Mouse (Mus musculus): Measurements from ENCODE around the gene Gpr156. TPM values are rescaled to one million over a fixed set of nuclear protein-coding genes. Genes with fewer than 3 reads are reported as not detected.
"Not testable (repeated sequence)": the region's sequence is repeated elsewhere in the genome, so short reads cannot be mapped to it uniquely, and the experiment has no call there.

The Gpr156 gene
- polyA plus RNA-seq, 1 experiment from 2014 or later = 0.09 TPM

DNA sequence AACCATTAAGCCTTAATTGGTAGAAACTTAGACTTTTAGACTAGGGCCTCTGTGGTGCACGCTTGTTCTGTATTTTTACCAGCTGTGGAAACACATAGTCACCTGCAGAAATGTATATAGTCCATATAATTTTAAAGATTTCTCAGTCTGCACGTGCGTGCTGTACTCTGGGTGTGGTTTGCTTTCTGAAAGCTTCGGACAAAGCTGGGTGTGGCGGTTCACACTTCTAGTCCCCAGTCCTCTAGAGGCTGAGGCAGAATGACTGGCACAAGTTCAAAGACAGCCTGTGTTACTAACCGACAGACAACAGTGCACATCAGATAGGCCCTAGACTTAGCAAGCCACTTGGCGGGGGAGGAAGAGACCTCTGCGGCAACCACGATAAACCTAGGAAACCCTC is 116.3 kb downstream of the Gpr156 start:
- Histone ChIP-seq H3K4me2 (replicated peaks; ENCODE audit: low read depth) (no peak overlapping the region), H3K4me3 (ENCODE audit: low read depth, low read length) (no peak overlapping the region), H3K36me3 (ENCODE audit: control insufficient read depth, insufficient read depth) (no peaks in the 10 kb centered on the region), H3K9ac (ENCODE audit: low read depth, low read length) (no peak overlapping the region), H3K27me3 (replicated peaks; ENCODE audit: control insufficient read depth, insufficient read depth, low read length) (no peaks in the 10 kb centered on the region), H3K27ac (ENCODE audit: low read depth, low read length) (no peak overlapping the region), H3K9me3 (ENCODE audit: control insufficient read depth) (no peaks in the 10 kb centered on the region), H3K4me1 (replicated peaks; ENCODE audit: control insufficient read depth, insufficient read depth, low read length) (no peaks in the 10 kb centered on the region)
- TF ChIP-seq CTCF (IDR thresholded peaks at IDR 0.05; ENCODE audit: low read depth) = no peak
- WGBS = 54% methylated on average over 9 of the region's 9 CpGs
- ATAC-seq = peak; percentile 69; the same call in 1 of the 2 replicates

- Histone ChIP-seq H3K9ac (ENCODE audit: low read depth, low read length) (no peak overlapping the region), H3K4me3 (ENCODE audit: low read depth, low read length) (no peak overlapping the region), H3K9me3 (ENCODE audit: control insufficient read depth) (no peaks in the 10 kb centered on the region), H3K4me1 (replicated peaks; ENCODE audit: control insufficient read depth, insufficient read depth, low read length) (no peaks in the 10 kb centered on the region), H3K27me3 (replicated peaks; ENCODE audit: control insufficient read depth, insufficient read depth, low read length) (no peaks in the 10 kb centered on the region), H3K36me3 (ENCODE audit: control insufficient read depth, insufficient read depth) (no peaks in the 10 kb centered on the region), H3K27ac (ENCODE audit: low read depth, low read length) (no peak overlapping the region), H3K4me2 (replicated peaks; ENCODE audit: low read depth) (no peak overlapping the region)
- TF ChIP-seq CTCF (IDR thresholded peaks at IDR 0.05; ENCODE audit: low read depth) = peak; percentile 36
- ATAC-seq = no peak
- WGBS = 87% methylated on average over 5 of the region's 5 CpGs
Observed at GRCm38 (mm10) chr16:38033071-38033470, 116.8 kb downstream of the Gpr156 start.

DNA sequence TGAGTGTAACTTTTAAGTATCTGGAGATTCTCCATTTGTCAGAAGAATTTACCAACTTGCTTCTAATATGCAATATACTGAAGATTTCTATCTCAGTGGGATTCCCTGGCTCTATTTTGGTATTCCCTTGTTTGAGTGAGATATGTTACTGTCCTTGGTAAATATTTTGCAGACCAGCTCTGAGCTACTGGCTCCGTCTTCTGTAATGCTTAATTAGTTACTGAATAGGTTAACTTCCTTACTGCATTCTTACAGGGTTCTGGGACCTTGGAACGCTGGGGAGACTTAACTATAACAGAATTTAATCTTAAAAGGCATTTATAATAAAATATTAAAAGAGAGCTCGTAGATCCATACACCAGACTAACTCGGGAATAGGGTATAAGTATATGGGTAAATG is 121.8 kb downstream of the Gpr156 start:
- H3K27me3 ChIP-seq (replicated peaks; ENCODE audit: control insufficient read depth, insufficient read depth, low read length); H3K36me3 ChIP-seq (ENCODE audit: control insufficient read depth, insufficient read depth); H3K4me2 ChIP-seq (replicated peaks; ENCODE audit: low read depth); H3K9me3 ChIP-seq (ENCODE audit: control insufficient read depth); H3K4me3 ChIP-seq (ENCODE audit: low read depth, low read length); H3K4me1 ChIP-seq (replicated peaks; ENCODE audit: control insufficient read depth, insufficient read depth, low read length); ATAC-seq; H3K27ac ChIP-seq (ENCODE audit: low read depth, low read length); H3K9ac ChIP-seq (ENCODE audit: low read depth, low read length): not testable (repeated sequence)
- WGBS = 65% methylated on average over 4 of the region's 4 CpGs

DNA sequence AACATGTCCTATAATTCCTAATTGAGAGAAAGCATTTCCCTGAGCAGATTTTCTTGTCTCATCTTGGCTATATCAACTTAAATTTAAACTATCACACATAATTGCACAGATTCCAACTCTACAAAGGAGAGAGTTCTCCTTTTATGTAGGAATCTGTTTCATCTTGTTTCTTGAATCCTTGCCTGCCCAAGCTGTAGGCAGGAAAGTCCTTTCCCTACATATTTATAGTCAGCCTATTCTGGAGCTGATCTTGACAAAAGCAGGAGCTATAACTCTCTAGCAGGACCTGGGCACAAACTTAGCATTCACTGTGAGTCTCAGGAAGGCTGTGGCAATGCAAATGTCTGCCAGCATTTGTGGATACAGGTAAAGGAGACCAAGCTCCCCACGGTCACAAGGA is 125.9 kb downstream of the Gpr156 start:
- Histone ChIP-seq H3K27ac (ENCODE audit: low read depth, low read length) (no peak overlapping the region), H3K4me2 (replicated peaks; ENCODE audit: low read depth) (no peak overlapping the region), H3K27me3 (replicated peaks; ENCODE audit: control insufficient read depth, insufficient read depth, low read length) (no peaks in the 10 kb centered on the region), H3K9ac (ENCODE audit: low read depth, low read length) (no peak overlapping the region), H3K4me1 (replicated peaks; ENCODE audit: control insufficient read depth, insufficient read depth, low read length) (no peaks in the 10 kb centered on the region), H3K4me3 (ENCODE audit: low read depth, low read length) (no peak overlapping the region), H3K36me3 (ENCODE audit: control insufficient read depth, insufficient read depth) (no peaks in the 10 kb centered on the region), H3K9me3 (ENCODE audit: control insufficient read depth) (no peaks in the 10 kb centered on the region)
- WGBS = 94% methylated on average over 1 of the region's 1 CpGs
- ATAC-seq = no peak
- no peak for TF ChIP-seq CTCF (IDR thresholded peaks at IDR 0.05; ENCODE audit: low read depth)

GRCm38 (mm10) chr16:38044551-38044950 is 128.3 kb downstream of the Gpr156 start:
- no peak for ATAC-seq
- H3K4me2 ChIP-seq (replicated peaks; ENCODE audit: low read depth) = no peak overlapping the region
- no peaks in the 10 kb centered on the region for H3K36me3 ChIP-seq (ENCODE audit: control insufficient read depth, insufficient read depth)
- 84% methylated on average over 5 of the region's 5 CpGs for WGBS
- no peak overlapping the region for H3K27ac ChIP-seq (ENCODE audit: low read depth, low read length)
- TF ChIP-seq CTCF (IDR thresholded peaks at IDR 0.05; ENCODE audit: low read depth) = no peak
- no peak overlapping the region for H3K4me3 ChIP-seq (ENCODE audit: low read depth, low read length)
- no peak overlapping the region for H3K9ac ChIP-seq (ENCODE audit: low read depth, low read length)
- no peaks in the 10 kb centered on the region for H3K27me3 ChIP-seq (replicated peaks; ENCODE audit: control insufficient read depth, insufficient read depth, low read length)
- H3K9me3 ChIP-seq (ENCODE audit: control insufficient read depth) = no peaks in the 10 kb centered on the region
- 0 out of 2 replicates have a peak, but pooled peaks cover 4% of the 10 kb centered on the region for H3K4me1 ChIP-seq (replicated peaks; ENCODE audit: control insufficient read depth, insufficient read depth, low read length)

GRCm38 (mm10) chr16:38047781-38048558 is 131.7 kb downstream of the Gpr156 start:
- Histone ChIP-seq H3K4me3 (ENCODE audit: low read depth, low read length) (no peak overlapping the region; the same call in 1 of the 2 replicates), H3K9me3 (ENCODE audit: control insufficient read depth) (no peaks in the 10 kb centered on the region), H3K4me1 (replicated peaks; ENCODE audit: control insufficient read depth, insufficient read depth, low read length) (0 out of 2 replicates have a peak, but pooled peaks cover 4% of the 10 kb centered on the region), H3K27ac (ENCODE audit: low read depth, low read length) (no peak overlapping the region), H3K36me3 (ENCODE audit: control insufficient read depth, insufficient read depth) (no peaks in the 10 kb centered on the region), H3K27me3 (replicated peaks; ENCODE audit: control insufficient read depth, insufficient read depth, low read length) (no peaks in the 10 kb centered on the region), H3K4me2 (replicated peaks; ENCODE audit: low read depth) (peak overlapping the region; percentile 52), H3K9ac (ENCODE audit: low read depth, low read length) (no peak overlapping the region)
- 38% methylated on average over 23 of the region's 23 CpGs for WGBS
- no peak for ATAC-seq
- no peak for TF ChIP-seq CTCF (IDR thresholded peaks at IDR 0.05; ENCODE audit: low read depth)

Other genes starting within 250 kb of the Gpr156 start
- 125 and 139 TPM in 2 replicates for gene Fstl1, start 139.6 kb upstream of the Gpr156 start, polyA plus RNA-seq (2015; fragmentation: Nextera tagmentation; extraction: Ambion mirVana)
- gene Gm36028, start 55.4 kb upstream of the Gpr156 start, polyA plus RNA-seq (2015; fragmentation: Nextera tagmentation; extraction: Ambion mirVana) = 6.2 and 6.6 TPM in 2 replicates
- 27.6 and 30.8 TPM in 2 replicates for gene Lrrc58, start 48.1 kb upstream of the Gpr156 start, polyA plus RNA-seq (2015; fragmentation: Nextera tagmentation; extraction: Ambion mirVana)
- gene Gsk3b, start 172.5 kb downstream of the Gpr156 start, polyA plus RNA-seq (2015; fragmentation: Nextera tagmentation; extraction: Ambion mirVana) = 27.0 and 30.4 TPM in 2 replicates

Measured in intestine, postnatal 0 days (tissue).